ENCODE assay signal across 22 mouse cellular contexts in genomic region chr9:97038010-97038409, GRCm38 (mm10). TPM values are rescaled to one million over a fixed set of nuclear protein-coding genes. Genes with fewer than 3 reads are reported as not detected.
DNase-seq lines count a peak whose midpoint lies in the region; ATAC-seq lines count a peak whose summit lies in the region.
"Had no signal": no experiment of that assay in that cellular context is flagged by ENCODE, and none has a peak within 500 bp of the region (broad histone marks: within the 10 kb centered on the region; RNA-seq: fewer than 3 reads in every experiment).

No protein-coding gene starts in this region.

- no peak overlapping the region for H3K4me3 ChIP-seq in macrophage (ENCODE audit: inconsistent target)
- no peak overlapping the region for H3K4me3 ChIP-seq in heart, embryonic 10.5 days
- no peak overlapping the region for H3K4me3 ChIP-seq in midbrain, embryonic 16.5 days (ENCODE audit: low read depth, low read length)
- H3K4me3 ChIP-seq: embryonic facial prominence, embryonic 15.5 days; erythroblast, embryonic 14.5 days; forebrain, embryonic 15.5 days; heart, embryonic 15.5 days; hindbrain, embryonic 10.5 days; intestine, embryonic 15.5 days had no signal

- no peaks in the 10 kb centered on the region for H3K4me1 ChIP-seq in heart, embryonic 10.5 days
- H3K4me1 ChIP-seq in midbrain, embryonic 16.5 days (ENCODE audit: control insufficient read depth, insufficient read depth, low read length), result no peaks in the 10 kb centered on the region
- H3K4me1 ChIP-seq: embryonic facial prominence, embryonic 15.5 days; forebrain, embryonic 15.5 days; heart, embryonic 15.5 days; intestine, embryonic 15.5 days had no signal

- H3K4me2 ChIP-seq in midbrain, embryonic 16.5 days (ENCODE audit: low read length), result no peak overlapping the region
- H3K4me2 ChIP-seq: embryonic facial prominence, embryonic 15.5 days; forebrain, embryonic 15.5 days; heart, embryonic 15.5 days; hindbrain, embryonic 14.5 days; intestine, embryonic 15.5 days had no signal

- no peaks in the 10 kb centered on the region for H3K79me2 ChIP-seq in macrophage (ENCODE audit: inconsistent target)

- no peak overlapping the region for H3K9ac ChIP-seq in midbrain, embryonic 16.5 days (ENCODE audit: low read depth, low read length)
- H3K9ac ChIP-seq: embryonic facial prominence, embryonic 15.5 days; forebrain, embryonic 15.5 days; heart, embryonic 15.5 days; hindbrain, embryonic 14.5 days; intestine, embryonic 15.5 days had no signal

- DNase-seq in adrenal gland, postnatal 14 days, result peak; percentile 10
- DNase-seq in adrenal gland, postnatal 4 days (ENCODE audit: low spot score in 2 of 2), result no peak
- peak; percentile 10 for DNase-seq in NIH3T3 (ENCODE audit: low read depth)
- DNase-seq in heart, embryonic 10.5 days (ENCODE audit: low spot score), result no peak
- DNase-seq: adrenal gland, postnatal 10 days; B cell, adult 2 months; cerebellum, adult 2 months; cerebellum, postnatal 14 days; embryo, embryonic 11 days; gastrocnemius, postnatal 10 days; kidney, adult 2 months had no signal

- H3K9me3 ChIP-seq in heart, embryonic 10.5 days, result no peaks in the 10 kb centered on the region
- H3K9me3 ChIP-seq in midbrain, embryonic 16.5 days (replicated peaks; ENCODE audit: control insufficient read depth, low read length, poor library complexity, severe bottlenecking), result no peaks in the 10 kb centered on the region
- H3K9me3 ChIP-seq: embryonic facial prominence, embryonic 15.5 days; forebrain, embryonic 15.5 days; G1E; heart, embryonic 15.5 days; hindbrain, embryonic 10.5 days; intestine, embryonic 15.5 days had no signal

- H3K36me3 ChIP-seq in macrophage (ENCODE audit: inconsistent target), result no peaks in the 10 kb centered on the region
- no peaks in the 10 kb centered on the region for H3K36me3 ChIP-seq in heart, embryonic 10.5 days
- H3K36me3 ChIP-seq in midbrain, embryonic 16.5 days (ENCODE audit: control insufficient read depth, insufficient read depth, low read length), result no peaks in the 10 kb centered on the region
- H3K36me3 ChIP-seq: embryonic facial prominence, embryonic 15.5 days; forebrain, embryonic 15.5 days; G1E; heart, embryonic 15.5 days; hindbrain, embryonic 10.5 days; intestine, embryonic 15.5 days had no signal

- H3K27me3 ChIP-seq in heart, embryonic 10.5 days (ENCODE audit: insufficient read depth, poor library complexity, severe bottlenecking), result peaks cover 4% of the 10 kb centered on the region; the same call in 1 of the 2 replicates
- no peaks in the 10 kb centered on the region for H3K27me3 ChIP-seq in midbrain, embryonic 16.5 days (ENCODE audit: control insufficient read depth, insufficient read depth, low read depth, low read length)
- H3K27me3 ChIP-seq: embryonic facial prominence, embryonic 15.5 days; forebrain, embryonic 15.5 days; heart, embryonic 15.5 days; intestine, embryonic 15.5 days had no signal

- ATAC-seq in midbrain, embryonic 16.5 days, result no peak
- ATAC-seq: CD4-positive, CD25-positive, alpha-beta regulatory T cell, adult 4 months; forebrain, embryonic 15.5 days; intestine, embryonic 15.5 days had no signal

- WGBS in macrophage (ENCODE audit: missing documents), result 45% methylated on average over 3 of the region's 3 CpGs
- WGBS in heart, embryonic 10.5 days, result 86% methylated on average over 3 of the region's 3 CpGs
- 91% methylated on average over 3 of the region's 3 CpGs for WGBS in midbrain, embryonic 16.5 days

- 0 out of 2 replicates have a peak overlapping the region, but pooled peaks have one; percentile 1 for H3K27ac ChIP-seq in macrophage
- no peak overlapping the region for H3K27ac ChIP-seq in heart, embryonic 10.5 days
- no peak overlapping the region for H3K27ac ChIP-seq in midbrain, embryonic 16.5 days (ENCODE audit: low read length)
- H3K27ac ChIP-seq: embryonic facial prominence, embryonic 15.5 days; forebrain, embryonic 15.5 days; heart, embryonic 15.5 days; hindbrain, embryonic 10.5 days; hindbrain, embryonic 14.5 days; intestine, embryonic 15.5 days had no signal

RNA-seq across cellular contexts. Expression of gene Spsb4, which starts 19.4 kb away (rescaled TPM):
- 1.5 and 1.7 TPM in 2 replicates for total RNA-seq in adrenal gland, postnatal 14 days (2021)
- 10 to 100 TPM in 1 of 2 experiments, 1 to 10 TPM in 1; 4.5 to 10.1 TPM for total RNA-seq in adrenal gland, postnatal 4 days (2021)
- 10 to 100 TPM in 6 of 26 experiments, 1 to 10 TPM in 18, under 1 TPM in 2; 0.50 to 19.3 (median 5.6) TPM for total RNA-seq in macrophage (2018; cell fraction: chromatin; rRNA removed)
- total RNA-seq in macrophage (2018; cell fraction: cytosol; rRNA removed), result 1 to 10 TPM in 18 of 26 experiments, under 1 TPM in 8; 0.44 to 7.7 (median 3.7) TPM
- 10 to 100 TPM in 5 of 26 experiments, 1 to 10 TPM in 19, under 1 TPM in 2; 0.64 to 16.2 (median 4.8) TPM for total RNA-seq in macrophage (2018; cell fraction: nucleus; rRNA removed)
- 2.0 to 8.4 TPM (median 5.6 TPM) in 3 replicates for polyA plus RNA-seq in macrophage (2018)
- polyA plus RNA-seq in heart, embryonic 10.5 days (2016; fragmentation: Nextera tagmentation; extraction: Ambion mirVana), result 53.5 and 66.5 TPM in 2 replicates
- polyA plus RNA-seq in midbrain, embryonic 16.5 days (2015; fragmentation: Nextera tagmentation; extraction: Ambion mirVana), result 23.5 and 28.3 TPM in 2 replicates
- total RNA-seq: G1E had no signal
- polyA plus RNA-seq: CD4-positive, CD25-positive, alpha-beta regulatory T cell, adult 4 months; G1E had no signal

Comparison
In these comparisons a context has a peak if more than half of its experiments do, and no peak if none do; other contexts are left out.
1. DNase-seq: peak in adrenal gland, postnatal 14 days (single experiment) and NIH3T3 (single experiment); none in adrenal gland, postnatal 4 days (0 of 2) and heart, embryonic 10.5 days (single experiment).